Mouse (Mus musculus) testis, adult 2 months (tissue): ENCODE measurements at regions not wholly inside any gene's neighbourhood (a gene's known extent, or its start where the extent isn't known, plus 50 kb on each side); places are given as distances from the start of the nearest gene placed in this dataset.

ENCODE experiments used
- CTCF ChIP-seq: fragments of 200-500 bp; IDR thresholded peaks from 2 replicates; pipeline ENCODE4 v1.5.1; 2012; ENCODE audit warnings: low read depth, mild to moderate bottlenecking, inconsistent platforms, low read length, moderate library complexity; ENCODE audit not compliant: control insufficient read depth, insufficient read depth, insufficient replicate concordance
- POLR2A ChIP-seq: fragments of 200-500 bp; IDR thresholded peaks from 2 replicates; pipeline ENCODE4 v1.6.1; 2012; ENCODE audit warnings: low read depth, mild to moderate bottlenecking, inconsistent platforms, low read length, moderate library complexity; ENCODE audit not compliant: control insufficient read depth

- TF ChIP-seq POLR2A (no peak), CTCF (no peak)
Measured at GRCm38 (mm10) chr9:35335181-35335580, 67.5 kb downstream of the Rpusd4 start.
